Mouse (Mus musculus) lung, postnatal 0 days (tissue): ENCODE measurements at regions not wholly inside any gene's neighbourhood (a gene's known extent, or its start where the extent isn't known, plus 50 kb on each side); places are given as distances from the start of the nearest gene placed in this dataset.

Experiments used
- ATAC-seq: fragments of 200-750 bp; cut with Nextera tagmentation; 2 replicates; pipeline ENCODE4 v1.8.0; 2017; ENCODE audit warnings: moderate library complexity
- DNase-seq: peaks from one replicate; pipeline ENCODE4 v3.0.0-alpha.2; 2016; ENCODE audit warnings: low spot score
- H3K27ac ChIP-seq: fragments of 300-500 bp; sonication (generic); 2 replicates; pipeline ENCODE4 v1.5.1; 2014; ENCODE audit warnings: antibody characterized with exemption, mild to moderate bottlenecking, low read length, mixed read lengths
- H3K27me3 ChIP-seq: fragments of 300-500 bp; sonication (generic); replicated peaks from 2 replicates; pipeline ENCODE4 v1.6.1; 2014; ENCODE audit warnings: low read length, mixed read lengths; ENCODE audit not compliant: insufficient read depth
- H3K36me3 ChIP-seq: fragments of 300-500 bp; sonication (generic); 2 replicates; pipeline ENCODE4 v1.6.1; 2014; ENCODE audit warnings: low read length, mixed read lengths; ENCODE audit not compliant: insufficient read depth
- H3K4me1 ChIP-seq: fragments of 300-500 bp; sonication (generic); 2 replicates; pipeline ENCODE4 v1.6.1; 2014; ENCODE audit warnings: antibody characterized with exemption, low read depth, low read length, mixed read lengths; ENCODE audit not compliant: insufficient read depth
- H3K4me2 ChIP-seq: fragments of 300-500 bp; sonication (generic); replicated peaks from 2 replicates; pipeline ENCODE4 v1.6.1; 2014; ENCODE audit warnings: low read depth, mild to moderate bottlenecking, low read length, moderate library complexity, mixed read lengths
- H3K4me3 ChIP-seq: fragments of 300-500 bp; sonication (generic); 2 replicates; pipeline ENCODE4 v1.5.1; 2014; ENCODE audit warnings: low read depth, low read length
- H3K9ac ChIP-seq: fragments of 300-500 bp; sonication (generic); replicated peaks from 2 replicates; pipeline ENCODE4 v1.6.1; 2014; ENCODE audit warnings: low read depth, mild to moderate bottlenecking
- H3K9me3 ChIP-seq: fragments of 300-500 bp; sonication (generic); 2 replicates; pipeline ENCODE4 v1.6.1; 2016; ENCODE audit warnings: low read length, mixed read lengths
- CTCF ChIP-seq: IDR thresholded peaks from 2 replicates; pipeline ENCODE4 v1.5.1; 2016; ENCODE audit warnings: antibody characterized with exemption, mild to moderate bottlenecking
- EP300 ChIP-seq: IDR thresholded peaks from 2 replicates; pipeline ENCODE4 v1.6.1; 2016; ENCODE audit warnings: antibody characterized with exemption, mild to moderate bottlenecking, control low read depth
- WGBS: fragments of 180-500 bp; shearing (Covaris S2); extraction: QIAGEN DNeasy Blood & Tissue Kit; methylation state at CpG from one replicate; pipeline ENCODE4 v1.1.7; 2014; 5-methylcytosine and 5-hydroxymethylcytosine counted together

GRCm38 (mm10) chr2:161338953-161339326, 230.1 kb upstream of the Chd6 start:
- WGBS: 21% methylated on average over 3 of the region's 3 CpGs
- Histone ChIP-seq H3K4me2 (no peak overlapping the region), H3K9me3 (no peaks in the 10 kb centered on the region), H3K4me1 (no peaks in the 10 kb centered on the region), H3K36me3 (no peaks in the 10 kb centered on the region), H3K9ac (no peak overlapping the region), H3K27ac (no peak overlapping the region), H3K27me3 (no peaks in the 10 kb centered on the region), H3K4me3 (no peak overlapping the region)
- TF ChIP-seq CTCF (no peak), EP300 (no peak)
- ATAC-seq (no peak), DNase-seq (no peak)

- H3K27ac ChIP-seq: no peak overlapping the region
- H3K4me3 ChIP-seq: no peak overlapping the region
- no peak for ATAC-seq
- no peak overlapping the region for H3K9ac ChIP-seq
- H3K27me3 ChIP-seq: no peaks in the 10 kb centered on the region
- no peak for DNase-seq
- H3K9me3 ChIP-seq: no peaks in the 10 kb centered on the region
- TF ChIP-seq CTCF (no peak), EP300 (no peak)
- 18% methylated on average over 2 of the region's 2 CpGs for WGBS
- no peaks in the 10 kb centered on the region for H3K36me3 ChIP-seq
- no peak overlapping the region for H3K4me2 ChIP-seq
- H3K4me1 ChIP-seq: no peaks in the 10 kb centered on the region
Observed at GRCm38 (mm10) chr2:161332653-161333052, 223.8 kb upstream of the Chd6 start.

GRCm38 (mm10) chr2:161331850-161332365, 223.0 kb upstream of the Chd6 start:
- DNase-seq (peak; percentile 74), ATAC-seq (peak; percentile 73)
- 49% methylated on average over 10 of the region's 10 CpGs for WGBS

GRCm38 (mm10) chr2:161302796-161303195, 193.9 kb upstream of the Chd6 start:
- WGBS: 46% methylated on average over 3 of the region's 3 CpGs
- no peak overlapping the region for H3K4me2 ChIP-seq
- H3K27ac ChIP-seq: no peak overlapping the region
- H3K9ac ChIP-seq: no peak overlapping the region
- H3K27me3 ChIP-seq: no peaks in the 10 kb centered on the region
- no peaks in the 10 kb centered on the region for H3K36me3 ChIP-seq
- no peaks in the 10 kb centered on the region for H3K9me3 ChIP-seq
- no peak for ATAC-seq
- H3K4me1 ChIP-seq: no peaks in the 10 kb centered on the region
- DNase-seq: no peak
- TF ChIP-seq CTCF: no peak
- no peak for TF ChIP-seq EP300
- H3K4me3 ChIP-seq: no peak overlapping the region

More at GRCm38 (mm10) chr2:161331850-161332365, 223.0 kb upstream of the Chd6 start:
- Histone ChIP-seq H3K9me3 (no peaks in the 10 kb centered on the region), H3K9ac (no peak overlapping the region), H3K27me3 (no peaks in the 10 kb centered on the region), H3K27ac (no peak overlapping the region), H3K36me3 (no peaks in the 10 kb centered on the region), H3K4me1 (no peaks in the 10 kb centered on the region), H3K4me3 (no peak overlapping the region), H3K4me2 (no peak overlapping the region)
- TF ChIP-seq CTCF (no peak), EP300 (no peak)

- H3K9ac ChIP-seq: no peak overlapping the region
- no peak overlapping the region for H3K4me3 ChIP-seq
- no peak overlapping the region for H3K27ac ChIP-seq
- ATAC-seq (no peak), DNase-seq (no peak)
- no peak overlapping the region for H3K4me2 ChIP-seq
- no peaks in the 10 kb centered on the region for H3K36me3 ChIP-seq
- WGBS: 66% methylated on average over 9 of the region's 9 CpGs
- no peaks in the 10 kb centered on the region for H3K4me1 ChIP-seq
- TF ChIP-seq EP300: no peak
- H3K27me3 ChIP-seq: no peaks in the 10 kb centered on the region
- no peaks in the 10 kb centered on the region for H3K9me3 ChIP-seq
Observed at GRCm38 (mm10) chr2:161268861-161269413, 160.1 kb upstream of the Chd6 start.

GRCm38 (mm10) chr2:161266476-161266875, 157.6 kb upstream of the Chd6 start:
- Histone ChIP-seq H3K27ac (no peak overlapping the region), H3K9me3 (no peaks in the 10 kb centered on the region), H3K27me3 (no peaks in the 10 kb centered on the region), H3K4me3 (no peak overlapping the region), H3K36me3 (no peaks in the 10 kb centered on the region), H3K9ac (no peak overlapping the region), H3K4me2 (no peak overlapping the region), H3K4me1 (no peaks in the 10 kb centered on the region)
- TF ChIP-seq CTCF (no peak), EP300 (no peak)
- WGBS: 27% methylated on average over 5 of the region's 5 CpGs
- no peak for ATAC-seq
- no peak for DNase-seq

- no peak for TF ChIP-seq CTCF
- ATAC-seq: no peak
- no peak for DNase-seq
- H3K27me3 ChIP-seq: no peaks in the 10 kb centered on the region
- WGBS: 71% methylated on average over 8 of the region's 8 CpGs
- H3K4me2 ChIP-seq: no peak overlapping the region
- H3K4me3 ChIP-seq: no peak overlapping the region
- H3K27ac ChIP-seq: no peak overlapping the region
- no peaks in the 10 kb centered on the region for H3K4me1 ChIP-seq
- H3K9ac ChIP-seq: no peak overlapping the region
- no peaks in the 10 kb centered on the region for H3K36me3 ChIP-seq
- no peaks in the 10 kb centered on the region for H3K9me3 ChIP-seq
Observed at GRCm38 (mm10) chr2:161265211-161265610, 156.3 kb upstream of the Chd6 start.
